Mouse (Mus musculus): ENCODE results near the gene Arhgap19. TPM values are rescaled to one million over a fixed set of nuclear protein-coding genes. Genes with fewer than 3 reads are reported as not detected.

The Arhgap19 gene
- polyA plus RNA-seq, 1 experiment from 2014 or later, result 3.5 TPM

DNA sequence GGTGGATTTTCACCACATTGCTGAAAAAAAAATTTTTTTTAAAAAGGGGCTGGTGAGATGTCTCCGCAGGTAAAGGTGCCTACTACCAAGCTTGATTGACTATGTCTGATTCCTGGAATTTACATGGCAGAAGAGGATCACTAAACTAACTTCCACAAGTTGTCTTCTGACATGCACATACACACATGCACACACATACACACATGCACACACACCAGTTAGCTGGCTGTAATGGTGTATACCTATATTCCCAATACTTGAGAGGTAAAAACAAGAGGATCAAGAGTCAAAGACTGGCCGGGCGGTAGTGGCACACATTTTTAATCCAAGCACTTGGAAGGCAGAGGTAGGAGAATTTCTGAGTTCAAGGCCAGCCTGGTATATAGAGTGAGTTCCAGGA, 37.8 kb upstream of the Arhgap19 start:
- Histone ChIP-seq H3K27me3 (replicated peaks; ENCODE audit: control insufficient read depth, insufficient read depth, low read length) (no peaks in the 10 kb centered on the region), H3K9ac (ENCODE audit: low read depth, low read length) (no peak overlapping the region), H3K4me3 (ENCODE audit: low read depth, low read length) (no peak overlapping the region), H3K9me3 (ENCODE audit: control insufficient read depth) (no peaks in the 10 kb centered on the region), H3K36me3 (ENCODE audit: control insufficient read depth, insufficient read depth) (no peaks in the 10 kb centered on the region), H3K4me2 (replicated peaks; ENCODE audit: low read depth) (no peak overlapping the region), H3K27ac (ENCODE audit: low read depth, low read length) (no peak overlapping the region), H3K4me1 (replicated peaks; ENCODE audit: control insufficient read depth, insufficient read depth, low read length) (no peaks in the 10 kb centered on the region; the same call in 1 of the 2 replicates)
- 84% methylated on average over 3 of the region's 3 CpGs for WGBS
- no peak for TF ChIP-seq CTCF (IDR thresholded peaks at IDR 0.05; ENCODE audit: low read depth)
- no peak for ATAC-seq

DNA sequence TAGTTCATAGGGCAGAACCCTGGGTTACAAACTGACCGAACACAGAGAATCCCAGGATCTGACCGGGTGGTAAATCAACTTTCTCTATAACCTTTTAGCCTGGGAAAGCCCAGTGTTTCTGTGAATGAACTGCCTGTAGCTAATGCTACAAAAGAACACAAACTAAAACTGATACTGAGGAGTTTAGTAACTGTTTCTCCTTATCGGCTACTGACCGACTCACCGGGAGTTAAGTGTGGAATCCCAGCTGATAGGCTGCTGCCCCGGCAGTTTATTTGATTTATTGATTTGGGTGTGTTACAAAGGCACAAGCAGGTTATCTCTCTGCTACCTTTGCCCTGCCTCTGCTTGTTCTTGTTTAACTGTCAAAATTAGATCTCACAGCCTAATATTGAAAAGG, 37.0 kb upstream of the Arhgap19 start:
- no peaks in the 10 kb centered on the region for H3K9me3 ChIP-seq (ENCODE audit: control insufficient read depth)
- no peak overlapping the region for H3K9ac ChIP-seq (ENCODE audit: low read depth, low read length)
- H3K4me3 ChIP-seq (ENCODE audit: low read depth, low read length), result no peak overlapping the region
- H3K27ac ChIP-seq (ENCODE audit: low read depth, low read length), result peak overlapping the region; percentile 72
- peak overlapping the region; percentile 51 for H3K4me2 ChIP-seq (replicated peaks; ENCODE audit: low read depth)
- no peak for TF ChIP-seq CTCF (IDR thresholded peaks at IDR 0.05; ENCODE audit: low read depth)
- H3K36me3 ChIP-seq (ENCODE audit: control insufficient read depth, insufficient read depth), result no peaks in the 10 kb centered on the region
- WGBS, result 15% methylated on average over 6 of the region's 6 CpGs
- H3K27me3 ChIP-seq (replicated peaks; ENCODE audit: control insufficient read depth, insufficient read depth, low read length), result no peaks in the 10 kb centered on the region
- H3K4me1 ChIP-seq (replicated peaks; ENCODE audit: control insufficient read depth, insufficient read depth, low read length), result no peaks in the 10 kb centered on the region; the same call in 1 of the 2 replicates
- peak; percentile 62 for ATAC-seq

DNA sequence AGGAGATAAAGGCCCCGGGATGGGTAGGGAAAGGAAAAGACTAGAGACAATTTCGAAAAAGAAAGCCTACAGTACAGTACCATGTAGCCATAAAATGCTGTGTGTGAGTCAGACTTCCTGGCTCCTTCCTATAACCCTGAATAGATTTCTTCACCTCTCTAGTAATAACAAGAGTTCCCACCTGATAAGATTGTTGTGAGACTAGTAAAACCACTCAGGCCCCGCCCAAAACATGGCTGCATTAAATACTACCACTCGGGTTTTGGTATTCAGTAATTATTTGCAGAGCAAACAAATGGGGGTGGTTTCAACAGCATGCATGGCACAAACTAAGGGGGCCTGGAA, 36.0 kb upstream of the Arhgap19 start:
- Histone ChIP-seq H3K4me1 (replicated peaks; ENCODE audit: control insufficient read depth, insufficient read depth, low read length) (no peaks in the 10 kb centered on the region; the same call in 1 of the 2 replicates), H3K27ac (ENCODE audit: low read depth, low read length) (peak overlapping the region; percentile 72), H3K4me2 (replicated peaks; ENCODE audit: low read depth) (peak overlapping the region; percentile 51), H3K9ac (ENCODE audit: low read depth, low read length) (no peak overlapping the region), H3K27me3 (replicated peaks; ENCODE audit: control insufficient read depth, insufficient read depth, low read length) (no peaks in the 10 kb centered on the region), H3K4me3 (ENCODE audit: low read depth, low read length) (peak overlapping the region; percentile 11; the same call in 1 of the 2 replicates), H3K36me3 (ENCODE audit: control insufficient read depth, insufficient read depth) (no peaks in the 10 kb centered on the region), H3K9me3 (ENCODE audit: control insufficient read depth) (no peaks in the 10 kb centered on the region)
- no peak for TF ChIP-seq CTCF (IDR thresholded peaks at IDR 0.05; ENCODE audit: low read depth)
- WGBS, result 21% methylated on average over 4 of the region's 4 CpGs
- ATAC-seq, result peak; percentile 79

DNA sequence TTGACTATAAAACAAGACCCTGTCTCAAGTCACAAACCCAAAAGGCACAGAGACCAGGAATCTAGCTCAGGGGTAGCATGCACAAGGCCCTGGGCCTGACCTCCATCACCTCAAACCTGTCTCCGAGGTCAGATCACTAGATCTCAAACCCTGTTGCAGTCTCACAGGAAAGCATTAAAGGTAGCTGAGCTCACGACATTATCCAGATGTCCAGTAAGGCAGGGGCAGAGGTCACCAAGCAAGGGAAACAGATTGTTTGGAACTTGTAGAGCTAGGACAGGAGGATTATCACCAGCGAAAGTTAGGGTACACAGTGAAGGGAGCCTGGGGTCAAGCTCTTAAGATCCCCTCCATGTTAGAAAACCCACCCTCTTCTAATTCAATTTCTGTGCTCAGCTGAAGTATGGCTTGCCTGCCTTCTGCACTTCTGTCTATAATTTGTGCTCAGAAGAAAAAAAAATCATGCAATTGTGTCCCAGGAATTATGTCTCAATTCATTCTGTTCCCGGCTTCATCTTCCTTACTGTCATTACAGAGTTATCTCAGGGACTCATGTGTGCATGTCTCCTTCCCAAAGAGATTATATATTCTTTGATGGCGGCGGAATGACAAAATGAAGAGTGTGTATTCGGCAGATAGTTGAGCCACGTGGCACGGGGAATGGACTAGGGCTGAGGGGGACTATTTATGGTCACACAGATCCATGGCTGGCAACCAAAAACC, 35.5 kb upstream of the Arhgap19 start:
- WGBS, result 23% methylated on average over 9 of the region's 9 CpGs
- H3K4me3 ChIP-seq (ENCODE audit: low read depth, low read length), result peak overlapping the region; percentile 11; the same call in 1 of the 2 replicates
- no peak for TF ChIP-seq CTCF (IDR thresholded peaks at IDR 0.05; ENCODE audit: low read depth)

DNA sequence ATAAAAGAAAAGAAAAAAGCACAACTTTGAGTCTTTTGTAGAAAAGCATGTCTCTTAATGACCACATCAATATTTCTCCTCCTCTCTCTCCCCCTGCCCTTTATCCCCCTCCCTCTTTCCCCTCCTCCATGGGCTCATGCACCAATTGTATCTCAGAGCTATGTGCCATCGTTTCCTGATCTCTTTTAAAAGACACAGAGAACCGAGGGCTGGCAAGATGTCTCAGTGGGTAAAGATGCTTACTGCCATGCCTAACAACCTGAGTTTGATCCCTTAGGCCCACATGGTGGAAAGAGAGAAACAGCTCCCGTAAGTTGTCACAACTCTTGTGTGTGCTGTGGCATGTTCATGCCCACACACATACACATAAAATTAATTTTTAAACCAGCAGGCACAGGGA, 34.9 kb upstream of the Arhgap19 start:
- Histone ChIP-seq H3K27ac (ENCODE audit: low read depth, low read length) (no peak overlapping the region), H3K4me1 (replicated peaks; ENCODE audit: control insufficient read depth, insufficient read depth, low read length) (peaks cover under 1% of the 10 kb centered on the region; the same call in 1 of the 2 replicates)

More for the DNA sequence above, 35.5 kb upstream of the Arhgap19 start:
- H3K4me2 ChIP-seq (replicated peaks; ENCODE audit: low read depth), result peak overlapping the region; percentile 51
- H3K9me3 ChIP-seq (ENCODE audit: control insufficient read depth), result no peaks in the 10 kb centered on the region
- 0 out of 2 replicates have a peak, but pooled peaks have one; percentile 2 for ATAC-seq
- no peak overlapping the region for H3K9ac ChIP-seq (ENCODE audit: low read depth, low read length)
- no peaks in the 10 kb centered on the region; the same call in 1 of the 2 replicates for H3K4me1 ChIP-seq (replicated peaks; ENCODE audit: control insufficient read depth, insufficient read depth, low read length)
- no peaks in the 10 kb centered on the region for H3K27me3 ChIP-seq (replicated peaks; ENCODE audit: control insufficient read depth, insufficient read depth, low read length)
- H3K27ac ChIP-seq (ENCODE audit: low read depth, low read length), result peak overlapping the region; percentile 66
- no peaks in the 10 kb centered on the region for H3K36me3 ChIP-seq (ENCODE audit: control insufficient read depth, insufficient read depth)

DNA sequence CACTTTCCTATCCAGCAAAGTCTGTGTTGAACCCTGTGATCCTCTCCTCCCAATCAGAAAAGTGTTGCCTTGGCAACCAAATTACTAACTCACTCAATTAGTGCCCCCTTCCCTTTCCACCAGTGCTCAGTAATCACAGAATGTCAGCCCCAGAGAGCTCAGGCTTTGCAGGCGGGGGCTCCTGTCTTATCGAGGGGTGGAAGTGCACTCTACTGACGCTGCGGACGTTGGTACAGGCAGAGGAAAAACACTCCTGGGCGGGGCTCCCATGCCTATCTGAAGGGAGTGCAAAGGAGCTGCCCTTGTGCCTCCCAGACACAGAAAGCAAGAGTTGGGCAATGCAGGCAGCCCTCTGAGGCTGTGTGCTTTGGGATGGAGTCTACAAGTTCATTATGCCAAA, 34.0 kb upstream of the Arhgap19 start:
- H3K27ac ChIP-seq (ENCODE audit: low read depth, low read length), result no peak overlapping the region
- H3K4me3 ChIP-seq (ENCODE audit: low read depth, low read length), result no peak overlapping the region

More for the DNA sequence above, 34.9 kb upstream of the Arhgap19 start:
- no peak for TF ChIP-seq CTCF (IDR thresholded peaks at IDR 0.05; ENCODE audit: low read depth)
- Histone ChIP-seq H3K27me3 (replicated peaks; ENCODE audit: control insufficient read depth, insufficient read depth, low read length) (no peaks in the 10 kb centered on the region), H3K4me3 (ENCODE audit: low read depth, low read length) (no peak overlapping the region), H3K4me2 (replicated peaks; ENCODE audit: low read depth) (no peak overlapping the region), H3K9ac (ENCODE audit: low read depth, low read length) (no peak overlapping the region), H3K9me3 (ENCODE audit: control insufficient read depth) (no peaks in the 10 kb centered on the region), H3K36me3 (ENCODE audit: control insufficient read depth, insufficient read depth) (no peaks in the 10 kb centered on the region)
- 27% methylated on average over 3 of the region's 3 CpGs for WGBS
- ATAC-seq, result no peak

More for the DNA sequence above, 34.0 kb upstream of the Arhgap19 start:
- H3K27me3 ChIP-seq (replicated peaks; ENCODE audit: control insufficient read depth, insufficient read depth, low read length), result no peaks in the 10 kb centered on the region
- no peaks in the 10 kb centered on the region for H3K36me3 ChIP-seq (ENCODE audit: control insufficient read depth, insufficient read depth)
- no peak for TF ChIP-seq CTCF (IDR thresholded peaks at IDR 0.05; ENCODE audit: low read depth)
- ATAC-seq, result peak; percentile 56
- H3K9me3 ChIP-seq (ENCODE audit: control insufficient read depth), result no peaks in the 10 kb centered on the region
- no peak overlapping the region for H3K9ac ChIP-seq (ENCODE audit: low read depth, low read length)
- peak overlapping the region; percentile 47; the same call in 1 of the 2 replicates for H3K4me2 ChIP-seq (replicated peaks; ENCODE audit: low read depth)
- WGBS, result under 1% methylated on average over 6 of the region's 6 CpGs
- 0 out of 2 replicates have a peak, but pooled peaks cover 5% of the 10 kb centered on the region for H3K4me1 ChIP-seq (replicated peaks; ENCODE audit: control insufficient read depth, insufficient read depth, low read length)
